Mouse (Mus musculus) heart, postnatal 0 days (tissue): ENCODE measurements around the gene Plxna2. TPM values are rescaled to one million over a fixed set of nuclear protein-coding genes. Genes with fewer than 3 reads are reported as not detected.

ENCODE experiments used
- ATAC-seq: fragments of 200-750 bp; cut with Nextera tagmentation; 2 replicates; pipeline ENCODE4 v1.8.0; 2017; ENCODE audit warnings: low read depth, moderate number of reproducible peaks, moderate library complexity; ENCODE audit not compliant: insufficient read depth
- DNase-seq: peaks from one replicate; pipeline ENCODE4 v3.0.0-alpha.2; 2016; ENCODE audit warnings: low spot score
- H3K27ac ChIP-seq: fragments of 300-500 bp; sonication (generic); 2 replicates; pipeline ENCODE4 v1.5.1; 2014; ENCODE audit warnings: low read depth, mild to moderate bottlenecking
- H3K27me3 ChIP-seq: fragments of 300-500 bp; sonication (generic); 2 replicates; pipeline ENCODE4 v1.6.1; 2014; ENCODE audit warnings: low read length, mixed read lengths; ENCODE audit not compliant: control insufficient read depth, insufficient read depth
- H3K36me3 ChIP-seq: fragments of 300-500 bp; sonication (generic); replicated peaks from 2 replicates; pipeline ENCODE4 v1.6.1; 2014; ENCODE audit warnings: low read length, mixed read lengths; ENCODE audit not compliant: control insufficient read depth, insufficient read depth
- H3K4me1 ChIP-seq: fragments of 300-500 bp; sonication (generic); 2 replicates; pipeline ENCODE4 v1.6.1; 2014; ENCODE audit warnings: antibody characterized with exemption; ENCODE audit not compliant: control insufficient read depth, insufficient read depth
- H3K4me2 ChIP-seq: fragments of 300-500 bp; sonication (generic); 2 replicates; pipeline ENCODE4 v1.6.1; 2014; ENCODE audit warnings: low read depth, mild to moderate bottlenecking, low read length, moderate library complexity
- H3K4me3 ChIP-seq: fragments of 300-500 bp; sonication (generic); 2 replicates; pipeline ENCODE4 v1.5.1; 2014; ENCODE audit warnings: low read depth, low read length
- H3K9ac ChIP-seq: fragments of 300-500 bp; sonication (generic); replicated peaks from 2 replicates; pipeline ENCODE4 v1.6.1; 2014; ENCODE audit warnings: low read depth, low read length, mixed read lengths
- H3K9me3 ChIP-seq: fragments of 300-500 bp; sonication (generic); replicated peaks from 2 replicates; pipeline ENCODE4 v1.6.1; 2016; ENCODE audit warnings: low read length; ENCODE audit not compliant: control insufficient read depth
- CTCF ChIP-seq: IDR thresholded peaks from 2 replicates; pipeline ENCODE4 v1.5.1; 2016; ENCODE audit warnings: antibody characterized with exemption, control low read depth, low read depth
- EP300 ChIP-seq: IDR thresholded peaks from 2 replicates; pipeline ENCODE4 v1.6.1; 2016; ENCODE audit warnings: antibody characterized with exemption, low read depth
- WGBS: fragments of 180-500 bp; shearing (Covaris S2); extraction: QIAGEN DNeasy Blood & Tissue Kit; methylation state at CpG from one replicate; pipeline ENCODE4 v1.1.7; 2014; 5-methylcytosine and 5-hydroxymethylcytosine counted together
- polyA plus RNA-seq: library from polyadenylated mRNA; unstranded; fragments of >200 nt; fragmentation: Nextera tagmentation; extraction: Ambion mirVana; gene quantifications from 2 replicates; pipeline ENCODE4 v1.2.1, GENCODE M21; 2015
- total RNA-seq: library from RNA; depleted of rRNA; stranded (reverse); fragments of >200 nt; gene quantifications from 2 replicates; pipeline ENCODE4 v1.2.3, GENCODE M21; 2014; ENCODE audit warnings: low replicate concordance

Gene Plxna2
- total and polyA plus RNA-seq, 2 experiments from 2014 or later = 4.0 to 14.4 TPM

DNA sequence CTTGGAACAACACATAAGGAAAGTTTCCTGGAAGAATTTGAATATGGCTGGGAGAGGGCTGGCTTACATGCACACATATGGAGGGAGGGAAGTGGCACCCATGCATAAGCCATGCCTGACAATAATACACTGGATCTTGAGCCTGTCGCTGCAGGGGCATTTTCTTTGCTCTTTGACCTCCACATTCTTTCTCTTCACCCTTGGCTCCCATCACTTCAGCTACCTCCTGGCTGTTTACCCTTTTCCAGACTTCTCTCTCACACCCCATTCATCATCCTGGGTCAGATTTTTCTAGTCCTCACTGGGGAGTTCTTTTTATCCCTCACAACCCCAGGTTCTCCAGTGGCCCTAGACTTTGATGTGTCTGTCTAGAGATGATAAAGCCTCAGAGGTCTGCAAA lies 13.6 kb downstream of the Plxna2 start:
- Histone ChIP-seq H3K9me3 (no peaks in the 10 kb centered on the region), H3K9ac (no peak overlapping the region), H3K4me3 (no peak overlapping the region), H3K4me2 (no peak overlapping the region), H3K27me3 (no peaks in the 10 kb centered on the region), H3K27ac (no peak overlapping the region), H3K4me1 (peaks cover 74% of the 10 kb centered on the region), H3K36me3 (no peaks in the 10 kb centered on the region)
- ATAC-seq = no peak
- TF ChIP-seq CTCF (no peak), EP300 (no peak)
- no peak for DNase-seq
- 67% methylated on average over 1 of the region's 1 CpGs for WGBS

DNA sequence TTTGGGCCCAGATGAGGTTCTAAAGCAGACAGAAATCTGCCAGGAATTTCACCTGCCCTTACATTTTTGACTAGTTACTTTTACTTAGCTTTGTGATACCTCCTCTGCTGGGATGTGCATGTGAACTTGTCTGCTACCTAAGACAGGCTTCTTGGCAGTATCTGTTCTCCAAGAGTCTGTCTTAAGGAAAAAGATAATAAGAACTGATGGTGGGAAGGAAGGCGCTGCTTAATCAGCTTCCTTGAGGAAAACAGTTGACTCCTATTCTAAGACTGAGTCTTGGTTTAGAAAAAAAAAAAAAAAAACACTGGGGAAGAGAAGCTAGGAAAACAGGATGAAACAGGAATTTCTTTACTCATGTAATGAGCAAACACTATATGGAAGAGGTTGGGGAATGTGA lies 14.0 kb downstream of the Plxna2 start:
- DNase-seq = no peak
- Histone ChIP-seq H3K36me3 (no peaks in the 10 kb centered on the region), H3K9ac (no peak overlapping the region), H3K27ac (no peak overlapping the region), H3K4me2 (no peak overlapping the region), H3K4me1 (peaks cover 73% of the 10 kb centered on the region), H3K4me3 (no peak overlapping the region), H3K9me3 (no peaks in the 10 kb centered on the region), H3K27me3 (no peaks in the 10 kb centered on the region)
- 74% methylated on average over 1 of the region's 1 CpGs for WGBS
- no peak for TF ChIP-seq EP300
- TF ChIP-seq CTCF = no peak
- ATAC-seq = no peak

DNA sequence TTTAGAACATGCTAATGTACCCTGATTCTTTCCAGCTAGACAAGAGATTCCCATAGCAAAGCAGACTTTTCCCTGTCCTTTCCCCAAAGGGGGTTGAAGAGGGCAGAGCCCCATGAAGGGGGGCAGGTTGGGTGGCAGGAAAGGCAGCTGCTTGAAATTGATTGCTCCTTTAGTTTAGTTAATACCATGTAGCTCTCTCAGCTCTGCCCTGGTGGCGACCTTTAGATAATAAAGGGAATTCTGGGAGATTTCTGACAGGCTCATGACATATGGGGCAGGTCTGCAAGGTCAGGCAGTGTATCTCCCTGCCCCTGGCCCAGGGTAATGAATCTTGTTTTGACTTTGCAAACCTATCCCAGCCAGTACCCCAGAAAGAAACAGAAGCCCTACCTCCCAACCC lies 17.4 kb downstream of the Plxna2 start:
- Histone ChIP-seq H3K9me3 (no peaks in the 10 kb centered on the region), H3K4me2 (no peak overlapping the region), H3K36me3 (no peaks in the 10 kb centered on the region), H3K4me1 (peaks cover 48% of the 10 kb centered on the region), H3K27ac (peak overlapping the region; percentile 68), H3K27me3 (no peaks in the 10 kb centered on the region), H3K4me3 (no peak overlapping the region), H3K9ac (peak overlapping the region; percentile 18; the same call in 1 of the 2 replicates)
- WGBS = 24% methylated on average over 1 of the region's 1 CpGs
- DNase-seq (no peak), ATAC-seq (no peak)
- no peak for TF ChIP-seq EP300
- no peak for TF ChIP-seq CTCF

GRCm38 (mm10) chr1:194635942-194636341 lies 17.9 kb downstream of the Plxna2 start:
- DNase-seq (no peak), ATAC-seq (peak; percentile 33; the same call in 1 of the 2 replicates)
- Histone ChIP-seq H3K4me3 (no peak overlapping the region), H3K4me1 (peaks cover 46% of the 10 kb centered on the region), H3K4me2 (no peak overlapping the region), H3K9ac (0 out of 2 replicates have a peak overlapping the region, but pooled peaks have one; percentile 18), H3K9me3 (no peaks in the 10 kb centered on the region), H3K27me3 (no peaks in the 10 kb centered on the region), H3K36me3 (no peaks in the 10 kb centered on the region), H3K27ac (peak overlapping the region; percentile 68)
- WGBS = 48% methylated on average over 3 of the region's 3 CpGs
- TF ChIP-seq CTCF = no peak

GRCm38 (mm10) chr1:194637391-194638304 lies 19.6 kb downstream of the Plxna2 start:
- whole genome bisulfite sequencing = 37% methylated on average over 5 of the region's 5 CpGs
- no peak overlapping the region for H3K9ac ChIP-seq

More at GRCm38 (mm10) chr1:194637391-194638304, 19.6 kb downstream of the Plxna2 start:
- Histone ChIP-seq H3K4me3 (no peak overlapping the region), H3K4me1 (peaks cover 53% of the 10 kb centered on the region), H3K27ac (no peak overlapping the region), H3K27me3 (no peaks in the 10 kb centered on the region), H3K4me2 (no peak overlapping the region), H3K9me3 (no peaks in the 10 kb centered on the region), H3K36me3 (no peaks in the 10 kb centered on the region)
- TF ChIP-seq CTCF (no peak), EP300 (no peak)
- ATAC-seq (no peak), DNase-seq (no peak)
